Mouse (Mus musculus) intestine, embryonic 16.5 days (tissue): ENCODE measurements around the gene Plac1. TPM values are rescaled to one million over a fixed set of nuclear protein-coding genes. Genes with fewer than 3 reads are reported as not detected.

Experiments used
- ATAC-seq: fragments of 200-750 bp; cut with Nextera tagmentation; 2 replicates; pipeline ENCODE4 v1.8.0; 2017; ENCODE audit warnings: moderate TSS enrichment, moderate library complexity
- H3K27ac ChIP-seq: fragments of 300-500 bp; sonication (generic); 2 replicates; pipeline ENCODE4 v1.5.1; 2014; ENCODE audit warnings: mild to moderate bottlenecking, low read length
- H3K27me3 ChIP-seq: fragments of 300-500 bp; sonication (generic); replicated peaks from 2 replicates; pipeline ENCODE4 v1.6.1; 2014; ENCODE audit warnings: low read length, control low read depth, mixed read lengths; ENCODE audit not compliant: control insufficient read depth, insufficient read depth
- H3K36me3 ChIP-seq: fragments of 300-500 bp; sonication (generic); 2 replicates; pipeline ENCODE4 v1.6.1; 2014; ENCODE audit warnings: low read length, control low read depth; ENCODE audit not compliant: control insufficient read depth, insufficient read depth
- H3K4me1 ChIP-seq: fragments of 300-500 bp; sonication (generic); 2 replicates; pipeline ENCODE4 v1.6.1; 2014; ENCODE audit warnings: low read length, control low read depth, mixed read lengths; ENCODE audit not compliant: control insufficient read depth, insufficient read depth
- H3K4me2 ChIP-seq: fragments of 300-500 bp; sonication (generic); 2 replicates; pipeline ENCODE4 v1.6.1; 2014; ENCODE audit warnings: low read depth, low read length, control low read depth
- H3K4me3 ChIP-seq: fragments of 300-500 bp; sonication (generic); 2 replicates; pipeline ENCODE4 v1.5.1; 2014; ENCODE audit warnings: mild to moderate bottlenecking, low read length
- H3K9ac ChIP-seq: fragments of 300-500 bp; sonication (generic); 2 replicates; pipeline ENCODE4 v1.6.1; 2014; ENCODE audit warnings: low read depth, low read length
- H3K9me3 ChIP-seq: fragments of 300-500 bp; sonication (generic); 2 replicates; pipeline ENCODE4 v1.6.1; 2016; ENCODE audit warnings: low read length, control low read depth; ENCODE audit not compliant: control insufficient read depth
- WGBS: fragments of 180-500 bp; shearing (Covaris S2); extraction: QIAGEN DNeasy Blood & Tissue Kit; methylation state at CpG from one replicate; pipeline ENCODE4 v1.1.7; 2014; 5-methylcytosine and 5-hydroxymethylcytosine counted together
- polyA plus RNA-seq: library from polyadenylated mRNA; unstranded; fragments of >200 nt; fragmentation: Nextera tagmentation; extraction: Ambion mirVana; gene quantifications from 2 replicates; pipeline ENCODE4 v1.2.1, GENCODE M21; 2015

The Plac1 gene
- polyA plus RNA-seq, 1 experiment from 2014 or later = 3.9 TPM

DNA sequence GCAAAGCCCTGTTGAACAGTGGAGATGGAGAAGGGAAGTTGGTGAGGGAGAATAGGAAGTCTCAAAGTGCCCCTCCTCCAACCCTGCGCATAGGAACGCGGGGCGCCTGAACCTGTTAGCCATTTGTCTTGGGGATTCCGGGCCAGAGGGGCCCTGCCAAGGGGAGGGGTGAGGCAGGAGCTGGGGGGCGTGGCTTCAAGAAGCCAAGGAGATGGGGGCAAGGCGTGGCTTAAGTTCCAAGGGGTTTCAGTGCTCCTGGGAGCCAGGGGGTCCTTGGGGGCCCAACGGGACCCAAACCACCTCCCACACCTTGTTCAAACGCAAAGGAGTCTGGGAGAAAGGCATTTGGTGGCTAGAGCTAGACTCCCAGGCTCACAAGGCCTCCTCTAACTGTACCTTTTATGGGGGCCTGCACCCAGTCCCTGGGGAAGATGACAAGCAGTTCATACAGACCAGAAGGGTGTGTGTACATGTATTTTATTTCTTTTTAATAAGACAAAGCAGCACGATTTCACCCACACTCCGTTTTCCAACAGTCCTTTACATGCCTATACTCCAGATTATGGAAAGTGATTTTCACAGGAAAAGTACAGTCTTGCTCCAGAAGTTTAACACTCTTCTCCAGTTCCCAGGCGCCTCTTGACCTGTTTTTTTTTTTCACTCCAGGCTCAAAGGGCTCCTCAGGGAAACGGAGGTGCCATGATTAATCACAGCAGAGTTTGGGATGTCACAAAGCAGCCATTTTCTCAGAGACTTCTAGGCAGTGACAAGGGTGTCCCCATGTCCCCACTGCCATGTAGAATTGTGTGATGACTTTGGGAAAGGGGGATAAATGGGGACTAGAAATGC lies 187.0 kb downstream of the Plac1 start:
- WGBS = 15% methylated on average over 13 of the region's 13 CpGs
- no peak overlapping the region for H3K4me3 ChIP-seq
- no peak overlapping the region for H3K4me2 ChIP-seq
- H3K27ac ChIP-seq = no peak overlapping the region
- H3K27me3 ChIP-seq = 0 out of 2 replicates have a peak, but pooled peaks cover 4% of the 10 kb centered on the region
- H3K9me3 ChIP-seq = no peaks in the 10 kb centered on the region
- H3K36me3 ChIP-seq = no peaks in the 10 kb centered on the region
- no peak overlapping the region for H3K9ac ChIP-seq
- no peaks in the 10 kb centered on the region for H3K4me1 ChIP-seq
- ATAC-seq = peak; percentile 24

DNA sequence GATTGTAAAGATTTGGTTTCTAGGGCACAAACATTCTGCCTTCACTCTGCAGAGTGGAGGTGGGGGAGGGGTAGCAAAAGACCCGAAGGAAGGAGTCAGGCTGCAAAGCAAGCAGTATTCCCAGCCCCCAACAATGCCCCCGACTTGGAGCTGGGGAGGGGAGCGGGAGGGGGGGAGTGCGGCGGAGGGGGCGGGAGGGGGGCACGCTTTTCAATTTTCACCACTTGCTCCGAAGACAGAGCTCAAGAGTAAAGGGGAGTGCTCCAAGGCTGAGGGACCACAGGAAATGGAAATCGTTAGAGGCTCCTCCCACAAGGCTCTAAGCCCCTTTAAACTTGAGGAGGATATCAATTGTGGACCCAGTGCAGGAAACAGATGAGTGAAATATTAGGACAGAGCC lies 189.6 kb downstream of the Plac1 start:
- Histone ChIP-seq H3K9ac (no peak overlapping the region), H3K4me1 (no peaks in the 10 kb centered on the region), H3K27ac (no peak overlapping the region), H3K27me3 (no peaks in the 10 kb centered on the region), H3K36me3 (no peaks in the 10 kb centered on the region), H3K4me2 (peak overlapping the region; percentile 37), H3K4me3 (peak overlapping the region; percentile 12; the same call in 1 of the 2 replicates), H3K9me3 (no peaks in the 10 kb centered on the region)
- no peak for ATAC-seq
- 8% methylated on average over 9 of the region's 9 CpGs for whole genome bisulfite sequencing

DNA sequence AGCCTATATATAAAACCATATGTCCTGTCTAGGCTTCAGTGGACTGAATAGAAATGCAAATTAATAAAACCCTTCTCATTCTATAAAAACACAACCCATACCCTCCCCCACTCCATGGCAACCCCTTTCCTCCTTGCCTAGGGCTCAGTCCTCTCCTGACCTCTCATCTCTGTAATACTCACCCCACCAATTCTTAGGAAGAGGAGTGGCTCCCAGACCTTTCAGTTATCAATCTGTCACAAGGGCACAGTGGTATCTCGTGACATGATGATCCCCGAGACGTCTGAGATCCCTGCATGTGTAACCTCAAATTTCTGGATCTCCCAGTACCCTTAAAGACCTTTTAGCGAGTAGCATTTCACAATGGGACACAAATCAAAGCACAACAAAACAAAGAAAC lies 190.7 kb downstream of the Plac1 start:
- no peaks in the 10 kb centered on the region for H3K36me3 ChIP-seq
- H3K27me3 ChIP-seq = no peaks in the 10 kb centered on the region
- no peak overlapping the region for H3K27ac ChIP-seq
- H3K4me3 ChIP-seq = no peak overlapping the region
- no peak for ATAC-seq
- no peaks in the 10 kb centered on the region for H3K9me3 ChIP-seq
- no peak overlapping the region for H3K9ac ChIP-seq
- H3K4me2 ChIP-seq = no peak overlapping the region
- WGBS = 59% methylated on average over 4 of the region's 4 CpGs
- no peaks in the 10 kb centered on the region for H3K4me1 ChIP-seq

DNA sequence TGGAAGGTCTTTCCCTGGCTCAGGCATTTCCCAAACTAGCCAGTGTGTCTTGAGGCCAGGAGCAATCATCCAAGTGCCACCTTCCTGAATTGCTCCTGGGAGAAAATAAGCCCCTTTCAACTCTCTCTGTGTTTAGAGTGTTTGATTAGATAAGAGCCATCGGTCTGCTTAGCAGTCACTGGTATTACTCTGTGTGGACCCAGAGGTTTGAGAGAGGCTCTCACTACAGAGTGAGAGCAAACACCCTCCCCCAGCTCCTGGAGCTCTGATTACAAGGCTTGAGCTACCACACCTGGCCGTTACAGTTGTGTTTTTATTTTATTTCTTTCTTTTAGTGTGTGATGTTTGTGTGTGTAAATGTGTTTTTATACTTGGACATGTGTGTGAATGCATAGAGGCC lies 193.0 kb downstream of the Plac1 start:
- WGBS = 22% methylated on average over 2 of the region's 2 CpGs
- Histone ChIP-seq H3K9ac (no peak overlapping the region), H3K36me3 (no peaks in the 10 kb centered on the region), H3K4me3 (no peak overlapping the region), H3K27me3 (no peaks in the 10 kb centered on the region), H3K9me3 (no peaks in the 10 kb centered on the region), H3K27ac (no peak overlapping the region), H3K4me2 (no peak overlapping the region), H3K4me1 (no peaks in the 10 kb centered on the region)
- no peak for ATAC-seq

DNA sequence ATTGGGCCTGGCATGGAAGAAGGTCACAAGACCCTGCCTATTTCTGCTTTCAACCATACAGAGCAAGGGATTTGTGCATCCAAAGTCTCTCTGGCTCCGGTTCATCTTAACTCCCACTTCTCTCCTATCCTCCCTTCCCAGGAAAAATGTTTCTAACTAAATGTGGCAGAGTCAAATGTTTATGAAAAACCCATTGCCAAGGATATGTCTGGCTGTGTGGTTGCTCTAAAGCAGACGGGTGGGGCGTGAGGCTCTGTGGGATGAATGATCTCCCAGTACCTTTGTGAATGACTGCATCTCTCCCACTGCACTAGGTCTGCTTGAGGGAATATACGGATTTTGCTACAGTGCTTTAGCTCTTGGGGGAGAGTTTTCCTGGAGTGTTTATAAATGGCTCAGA lies 193.9 kb downstream of the Plac1 start:
- ATAC-seq = no peak
- Histone ChIP-seq H3K27ac (peak overlapping the region; percentile 48), H3K27me3 (no peaks in the 10 kb centered on the region)

DNA sequence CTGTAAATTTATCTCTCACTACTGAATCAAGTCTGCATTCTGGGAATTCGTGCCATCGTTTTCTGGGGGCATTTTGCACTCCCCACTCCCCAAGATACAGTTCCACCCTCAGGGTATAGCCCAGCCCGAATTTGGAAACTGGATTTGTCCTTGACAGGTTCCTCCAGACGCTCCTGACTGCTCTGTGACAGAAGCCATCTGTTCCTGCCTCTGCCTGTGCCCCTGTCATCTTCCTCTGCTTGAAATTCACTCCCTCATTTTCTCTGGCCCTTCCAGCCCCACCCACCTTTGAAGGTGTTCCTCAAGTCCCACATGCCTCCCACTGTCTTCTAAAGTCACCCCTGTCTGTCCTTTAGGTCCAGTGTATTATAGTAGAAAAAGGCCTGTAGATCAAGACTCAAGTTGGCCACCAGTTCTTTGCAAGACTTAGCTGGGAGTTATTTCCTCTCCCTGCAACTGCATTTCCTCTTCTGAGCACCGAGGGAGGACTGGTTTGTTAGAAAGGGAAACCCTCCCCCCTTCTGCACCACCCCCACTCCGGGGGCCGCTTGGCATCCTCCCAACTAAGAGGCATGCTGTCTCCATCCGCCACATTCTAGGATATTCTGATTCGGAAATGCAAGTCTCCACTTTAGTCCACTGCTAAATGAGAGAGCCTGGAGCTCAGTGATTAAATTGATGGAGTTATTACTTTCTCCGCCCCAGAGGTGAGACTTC lies 194.6 kb downstream of the Plac1 start:
- Histone ChIP-seq H3K9me3 (no peaks in the 10 kb centered on the region), H3K9ac (no peak overlapping the region), H3K27ac (peak overlapping the region; percentile 48; the same call in 1 of the 2 replicates), H3K4me1 (no peaks in the 10 kb centered on the region), H3K27me3 (no peaks in the 10 kb centered on the region), H3K4me2 (no peak overlapping the region), H3K4me3 (no peak overlapping the region), H3K36me3 (no peaks in the 10 kb centered on the region)
- 39% methylated on average over 10 of the region's 10 CpGs for WGBS
- no peak for ATAC-seq

More for the DNA sequence above, 193.9 kb downstream of the Plac1 start:
- H3K9ac ChIP-seq = no peak overlapping the region
- no peaks in the 10 kb centered on the region for H3K9me3 ChIP-seq
- H3K4me1 ChIP-seq = no peaks in the 10 kb centered on the region
- WGBS = 55% methylated on average over 4 of the region's 4 CpGs
- no peaks in the 10 kb centered on the region for H3K36me3 ChIP-seq
- H3K4me2 ChIP-seq = no peak overlapping the region
- H3K4me3 ChIP-seq = no peak overlapping the region

DNA sequence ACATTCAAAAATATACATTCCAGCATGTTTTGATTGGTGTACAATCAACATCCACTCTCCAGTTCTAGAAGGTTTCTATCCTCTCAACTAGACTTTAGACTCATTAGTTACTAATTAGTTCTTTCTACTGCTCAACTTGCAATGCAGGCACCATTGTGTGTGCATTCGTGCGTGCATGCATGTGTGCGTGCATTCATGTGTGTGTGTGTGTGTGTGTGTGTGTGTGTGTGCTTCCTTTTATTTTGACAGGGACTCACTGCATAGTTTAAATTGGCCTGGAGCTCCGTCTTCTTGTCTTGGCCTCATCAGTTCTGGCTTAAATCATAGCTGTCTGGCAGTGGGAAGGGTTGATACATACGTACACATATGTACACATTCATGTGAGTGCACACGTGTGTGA lies 198.9 kb downstream of the Plac1 start:
- no peak for ATAC-seq
- H3K9ac ChIP-seq = no peak overlapping the region
- H3K27ac ChIP-seq = no peak overlapping the region
- WGBS = 80% methylated on average over 6 of the region's 6 CpGs
- H3K4me3 ChIP-seq = no peak overlapping the region
- H3K4me1 ChIP-seq = no peaks in the 10 kb centered on the region
- no peaks in the 10 kb centered on the region for H3K9me3 ChIP-seq
- no peaks in the 10 kb centered on the region for H3K36me3 ChIP-seq
- H3K4me2 ChIP-seq = no peak overlapping the region
- no peaks in the 10 kb centered on the region for H3K27me3 ChIP-seq

DNA sequence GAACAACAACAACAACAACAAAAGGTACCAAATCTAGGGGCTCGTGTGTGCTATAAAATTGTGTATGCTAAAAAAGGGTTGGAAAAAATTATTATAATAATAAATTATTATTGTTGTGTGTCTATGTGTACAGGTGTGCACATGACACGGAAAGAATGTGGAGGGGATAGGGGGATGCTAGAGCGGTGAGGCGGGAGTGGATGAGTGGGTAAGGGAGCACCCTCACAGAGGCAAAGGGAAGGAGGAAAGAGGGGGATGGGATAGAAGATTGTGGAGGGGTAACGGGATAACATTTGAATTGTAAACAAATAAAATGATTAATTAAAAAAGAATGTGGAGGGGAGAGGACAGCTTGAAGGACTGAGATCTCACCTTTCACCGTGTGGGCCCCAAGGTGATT lies 199.8 kb downstream of the Plac1 start:
- Histone ChIP-seq H3K27me3 (no peaks in the 10 kb centered on the region), H3K4me3 (no peak overlapping the region), H3K4me1 (no peaks in the 10 kb centered on the region), H3K36me3 (no peaks in the 10 kb centered on the region), H3K9ac (no peak overlapping the region), H3K27ac (no peak overlapping the region), H3K4me2 (no peak overlapping the region), H3K9me3 (no peaks in the 10 kb centered on the region)
- WGBS = 87% methylated on average over 6 of the region's 6 CpGs
- no peak for ATAC-seq

DNA sequence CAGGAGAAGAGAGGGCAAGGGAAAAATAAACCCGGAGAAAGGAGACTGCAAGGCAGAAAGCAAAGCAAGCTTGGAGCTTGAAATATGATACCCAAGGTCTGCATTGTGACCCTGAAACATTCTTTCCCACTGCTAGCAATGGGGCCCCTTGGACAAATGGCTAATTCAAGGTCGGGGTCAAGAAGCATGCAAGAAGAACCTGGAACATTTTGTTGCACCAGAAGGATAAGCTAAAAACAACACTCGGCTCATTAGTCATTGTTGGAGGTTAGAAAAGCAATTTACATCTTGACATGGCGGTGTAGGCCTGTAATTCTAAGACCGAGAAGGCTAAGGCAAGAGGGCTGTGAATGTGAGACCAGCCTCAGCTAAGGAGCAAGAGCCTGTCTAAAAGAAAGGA lies 200.3 kb downstream of the Plac1 start:
- Histone ChIP-seq H3K27ac (no peak overlapping the region), H3K36me3 (no peaks in the 10 kb centered on the region), H3K27me3 (no peaks in the 10 kb centered on the region), H3K4me3 (no peak overlapping the region), H3K9me3 (no peaks in the 10 kb centered on the region), H3K4me1 (no peaks in the 10 kb centered on the region), H3K4me2 (no peak overlapping the region), H3K9ac (no peak overlapping the region)
- no peak for ATAC-seq
- WGBS = 49% methylated on average over 5 of the region's 5 CpGs
